Mouse (Mus musculus) left cerebral cortex, adult 18-20 months (tissue): ENCODE results near the gene Cemip2. TPM values are rescaled to one million over a fixed set of nuclear protein-coding genes. Genes with fewer than 3 reads are reported as not detected.

Source experiments
- DNase-seq, 2 experiments: peaks; one replicate each; pipeline ENCODE4 v3.0.0; 2021 to 2022; ENCODE audit warnings: low spot score in 2 of 2, mixed read lengths in 1 of 2
- total RNA-seq, 2 experiments: library from RNA; stranded (reverse); gene quantifications; 2 replicates each; pipeline ENCODE4 v1.2.3; 2021

The Cemip2 gene
- total RNA-seq, 2 experiments from 2014 or later = 12.4 to 13.4 TPM

DNA sequence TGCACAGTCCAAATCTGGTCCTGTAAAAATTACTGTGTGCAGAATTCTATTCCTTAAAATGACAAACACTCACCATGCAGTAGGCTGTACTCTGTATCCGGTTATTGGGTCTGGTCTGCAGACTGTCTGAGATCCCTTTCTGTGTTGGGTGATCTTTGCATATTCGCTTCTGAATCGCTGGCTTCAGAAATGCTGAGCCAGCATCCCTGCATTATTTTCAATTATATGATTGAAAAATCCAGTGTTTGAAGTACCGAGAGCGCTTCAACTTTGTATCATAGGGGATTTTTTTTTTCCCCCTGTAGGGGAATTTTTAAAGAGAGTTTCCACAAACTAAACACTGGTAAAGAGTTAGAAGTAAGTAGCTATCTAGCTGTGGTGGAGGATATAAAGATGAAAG lies 32.0 kb downstream of the Cemip2 start:
- DNase-seq = no peak

DNA sequence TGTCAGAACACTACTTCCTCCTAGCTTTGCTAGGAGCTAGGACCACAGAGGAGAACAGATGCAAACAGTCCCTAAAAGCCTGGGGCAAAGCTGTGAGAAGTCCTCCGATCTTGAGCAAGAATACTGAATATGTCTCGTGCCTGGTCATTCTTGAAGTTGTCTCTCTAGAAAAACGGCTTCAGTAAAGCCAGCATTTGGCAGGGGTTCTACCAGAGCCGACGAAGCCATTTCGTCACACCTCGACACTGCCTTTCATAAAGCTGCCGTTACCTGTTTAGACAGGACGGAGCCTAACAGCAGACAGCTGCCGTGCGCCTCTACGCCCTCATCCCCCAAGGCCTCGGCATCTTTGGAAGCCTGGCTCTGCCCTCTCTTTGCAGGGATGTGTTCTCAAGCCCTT lies 35.4 kb downstream of the Cemip2 start:
- DNase-seq = no peak

DNA sequence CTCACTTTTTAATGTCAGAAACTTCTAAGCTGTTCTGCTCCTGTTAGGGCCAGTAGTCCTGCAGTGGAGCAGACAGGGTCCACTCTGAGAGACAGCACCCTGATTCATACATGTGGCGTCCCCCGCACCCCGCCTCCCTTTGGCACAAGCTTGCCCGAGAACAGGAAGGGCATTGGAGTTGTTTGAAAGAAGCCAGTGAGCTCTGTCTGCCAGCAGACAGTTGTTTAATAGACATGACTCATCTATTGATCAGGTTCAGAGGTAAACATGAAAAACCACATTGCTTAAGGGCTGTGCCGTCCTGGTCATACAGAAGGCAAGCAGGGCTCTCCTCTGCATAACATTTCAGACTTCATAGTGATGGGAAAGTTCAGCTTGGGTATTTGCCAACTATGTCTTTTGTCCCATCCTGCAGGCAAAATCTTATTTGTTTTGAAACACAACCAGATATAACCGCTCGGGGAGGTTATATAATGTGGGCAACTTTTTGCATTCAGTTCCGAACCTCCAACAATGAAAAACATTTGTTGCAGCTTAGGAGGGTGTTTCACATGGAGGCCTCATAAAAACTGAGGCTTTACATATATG lies 36.4 kb downstream of the Cemip2 start:
- no peak for DNase-seq

DNA sequence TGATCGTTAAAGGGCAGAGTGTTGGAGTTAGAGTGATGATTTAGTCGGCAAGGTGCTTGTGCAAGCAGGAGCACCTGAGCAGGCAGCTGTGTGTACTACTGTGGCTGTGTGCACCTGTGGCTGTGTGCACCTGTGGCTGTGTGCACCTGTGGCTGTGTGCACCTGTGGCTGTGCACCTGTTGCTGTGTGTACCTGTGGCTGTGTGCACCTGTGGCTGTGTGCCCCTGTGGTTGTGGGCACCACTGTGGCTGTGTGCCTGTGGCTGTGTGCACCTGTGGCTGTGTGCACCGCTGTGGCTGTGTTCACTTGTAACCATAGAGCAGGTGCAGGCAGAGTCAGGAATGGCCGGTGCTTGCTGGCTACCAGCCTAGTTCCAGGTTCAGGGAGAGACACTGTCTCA lies 38.1 kb downstream of the Cemip2 start:
- DNase-seq = no peak

DNA sequence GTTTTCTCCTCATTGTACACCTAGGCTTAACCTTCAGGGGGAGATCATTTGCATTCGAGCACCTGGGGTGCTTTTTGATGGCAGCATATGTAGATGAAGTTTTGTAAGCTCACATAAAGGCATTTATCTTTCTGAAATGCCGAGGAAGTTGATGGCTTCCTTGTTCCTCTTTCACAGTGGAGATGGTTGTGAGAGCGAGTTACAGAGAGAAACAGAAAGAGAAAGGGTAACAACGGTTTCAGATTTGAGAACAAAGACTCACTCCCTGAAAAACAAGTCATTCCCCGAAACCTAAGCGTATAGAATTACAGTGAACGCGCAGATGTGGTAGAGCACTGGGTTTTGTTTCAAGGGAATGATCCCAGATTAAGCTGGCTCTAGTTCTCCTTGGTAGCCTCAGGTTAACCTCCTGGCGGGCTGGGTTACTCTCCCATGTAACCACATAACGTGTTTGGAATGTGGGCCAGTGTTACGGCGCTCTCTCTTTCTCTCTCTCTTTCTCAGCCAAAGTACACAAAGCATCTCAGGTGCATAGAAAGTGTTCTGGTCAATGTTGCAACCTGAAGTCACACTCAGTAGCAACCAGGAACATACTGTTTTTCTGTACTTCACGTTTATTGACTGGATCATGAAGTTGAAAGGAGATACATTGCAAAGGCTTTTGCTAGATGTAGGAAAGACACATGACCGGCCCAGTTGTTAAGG lies 40.0 kb downstream of the Cemip2 start:
- DNase-seq = no peak

DNA sequence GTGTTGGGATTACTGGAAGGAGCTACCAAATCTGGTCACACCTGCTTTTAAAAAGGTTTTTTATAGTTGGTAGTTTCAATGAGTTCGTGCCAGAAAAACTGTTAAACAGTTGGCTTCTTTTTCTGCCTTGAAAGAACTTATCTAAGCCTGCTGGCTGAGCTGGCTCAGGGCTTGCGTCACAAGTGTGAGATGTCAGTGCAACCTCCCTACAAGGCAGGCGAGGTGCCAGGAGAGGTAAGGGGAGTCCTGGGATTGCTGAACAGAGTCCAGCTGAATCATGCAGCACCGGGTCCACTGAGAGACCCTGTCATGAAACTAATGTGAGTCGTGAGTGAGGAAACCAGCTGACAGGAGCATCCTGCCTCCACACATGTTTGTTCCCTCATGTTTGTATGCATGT lies 41.4 kb downstream of the Cemip2 start:
- DNase-seq = no peak

DNA sequence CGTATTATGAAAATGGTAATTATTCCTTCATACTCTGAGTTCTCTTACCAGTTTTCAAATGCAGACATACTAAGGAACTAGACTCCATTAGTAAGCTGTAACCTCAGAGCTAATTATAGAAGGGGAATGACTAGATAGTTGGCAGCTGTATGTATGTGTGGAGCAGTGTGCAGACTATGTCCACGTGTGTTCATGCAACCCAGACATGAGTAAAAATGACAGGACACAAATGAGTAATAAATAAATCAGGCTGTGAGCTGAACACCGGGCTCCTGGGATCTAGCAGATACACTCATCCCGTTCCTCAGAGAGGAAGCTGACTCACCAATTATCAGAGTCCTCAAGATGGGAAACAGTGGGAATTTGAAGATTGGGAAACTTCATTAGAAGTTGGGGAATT lies 42.0 kb downstream of the Cemip2 start:
- no peak for DNase-seq

DNA sequence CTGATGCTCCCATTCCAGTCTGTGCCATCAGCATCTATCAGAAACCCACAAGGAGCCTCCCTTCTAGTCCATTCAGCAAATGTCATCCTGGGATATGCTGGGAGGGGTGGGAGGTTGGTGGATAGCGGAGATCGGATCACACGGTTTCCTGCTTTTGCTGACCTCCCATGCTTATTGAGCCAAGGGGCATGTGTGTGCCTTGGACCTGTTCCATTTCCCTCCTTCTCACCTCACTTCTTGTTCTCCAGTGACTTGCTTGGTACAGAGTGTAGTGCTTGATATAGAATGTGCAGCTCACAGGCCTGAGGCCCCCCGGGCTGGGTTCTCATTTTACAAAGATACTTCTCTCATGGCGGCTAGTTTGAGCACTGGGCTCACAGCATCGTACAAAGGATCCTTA lies 43.7 kb downstream of the Cemip2 start:
- no peak for DNase-seq

DNA sequence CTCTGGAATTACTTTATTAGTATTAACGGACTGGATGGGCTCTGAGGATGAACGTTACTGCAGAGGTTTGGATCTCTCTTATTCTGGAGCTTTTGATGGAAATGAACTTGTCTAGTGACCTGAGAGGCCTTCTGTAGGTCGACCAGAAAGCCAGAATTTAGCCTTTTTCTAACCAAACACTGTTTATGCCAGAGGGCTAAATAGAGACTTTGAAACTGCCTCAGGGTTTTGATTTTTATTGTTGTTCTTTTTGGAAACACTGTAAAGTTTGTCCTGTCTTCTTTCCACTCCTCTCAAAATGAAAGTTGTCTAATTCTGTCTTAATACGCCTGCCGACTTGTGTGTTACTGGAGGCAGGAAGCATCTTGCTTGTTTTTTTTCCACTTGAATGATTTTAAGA lies 46.0 kb downstream of the Cemip2 start:
- DNase-seq = no peak

DNA sequence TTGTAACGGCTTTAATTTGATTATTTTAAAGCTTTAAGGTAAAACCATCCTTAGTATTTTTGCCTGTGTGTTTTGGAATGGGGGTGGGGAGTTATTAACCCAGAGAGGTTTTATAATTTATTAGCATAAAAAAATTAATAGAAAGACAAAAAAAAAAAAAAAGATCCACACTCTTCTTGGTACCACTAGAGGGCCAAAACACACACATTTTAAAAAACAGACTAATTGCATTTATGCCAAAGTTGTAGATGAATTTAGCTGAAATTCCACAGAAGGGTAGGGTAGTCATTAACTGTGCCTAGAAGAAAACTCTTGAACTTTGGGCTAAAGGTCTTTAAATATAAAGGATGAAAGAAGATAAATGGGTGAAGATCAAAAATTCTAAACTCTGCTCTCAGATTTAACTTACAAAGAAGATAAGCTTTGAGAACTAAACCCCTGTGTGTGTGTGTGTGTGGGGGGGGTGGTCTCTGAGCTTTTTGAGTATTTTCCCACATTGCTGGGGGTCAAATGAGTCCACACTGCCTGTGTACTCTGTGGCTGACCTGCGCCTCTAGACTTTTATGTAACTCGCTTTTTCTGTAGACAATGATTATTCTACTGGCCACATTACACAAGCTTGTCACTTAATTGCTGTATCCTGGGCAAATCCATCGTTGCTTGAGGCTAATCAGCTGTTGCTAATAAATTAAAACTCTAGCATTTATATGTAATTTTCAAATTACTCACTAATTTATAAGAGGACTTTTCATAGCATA lies 47.2 kb downstream of the Cemip2 start:
- DNase-seq = no peak

DNA sequence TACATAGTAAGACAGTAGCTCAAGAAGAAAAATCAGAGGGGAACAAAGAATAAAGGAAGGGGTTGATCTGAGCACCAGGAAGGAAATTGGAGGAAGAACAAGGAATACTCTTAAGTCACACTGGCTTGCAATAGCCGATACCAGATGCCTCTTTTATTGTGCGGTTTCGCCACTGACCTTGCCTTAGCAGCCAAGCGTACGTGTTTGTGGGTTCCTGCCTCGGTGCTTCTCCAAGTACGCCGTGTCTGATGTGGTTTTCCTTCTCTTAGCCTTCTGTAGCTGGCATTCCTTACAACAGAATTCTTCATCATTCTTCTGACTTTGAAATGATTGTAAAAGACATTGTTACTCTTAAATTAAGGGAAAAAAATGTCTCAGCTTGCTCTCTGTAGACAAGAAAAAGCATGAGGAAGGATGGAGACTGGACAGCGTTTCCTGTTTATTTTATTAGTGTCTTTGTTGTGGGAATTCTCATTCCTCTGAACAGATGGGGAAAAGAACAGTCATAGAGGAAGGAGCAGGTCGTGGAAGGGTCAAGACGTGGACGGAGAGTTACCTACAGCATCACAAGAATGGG lies 55.4 kb downstream of the Cemip2 start:
- no peak for DNase-seq

DNA sequence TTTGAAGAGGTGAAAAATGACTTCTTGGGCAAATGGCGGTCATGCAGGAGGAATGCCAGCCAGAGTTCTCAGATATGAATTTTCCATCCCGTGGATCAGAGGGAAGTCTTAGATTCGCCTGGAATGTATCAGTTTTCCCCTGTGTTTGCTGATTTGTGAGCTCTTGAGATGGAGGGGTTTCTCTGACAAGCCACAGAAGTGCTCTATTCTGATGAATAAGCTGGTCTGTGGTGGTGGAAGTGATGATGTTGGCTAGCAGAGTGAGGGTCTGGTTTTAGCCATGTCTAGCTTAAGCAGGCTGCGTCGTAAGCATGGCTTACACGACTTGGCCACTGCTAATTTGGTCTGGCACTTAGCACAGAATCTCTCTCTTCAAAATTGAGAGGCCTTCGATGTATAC lies 56.8 kb downstream of the Cemip2 start:
- no peak for DNase-seq

DNA sequence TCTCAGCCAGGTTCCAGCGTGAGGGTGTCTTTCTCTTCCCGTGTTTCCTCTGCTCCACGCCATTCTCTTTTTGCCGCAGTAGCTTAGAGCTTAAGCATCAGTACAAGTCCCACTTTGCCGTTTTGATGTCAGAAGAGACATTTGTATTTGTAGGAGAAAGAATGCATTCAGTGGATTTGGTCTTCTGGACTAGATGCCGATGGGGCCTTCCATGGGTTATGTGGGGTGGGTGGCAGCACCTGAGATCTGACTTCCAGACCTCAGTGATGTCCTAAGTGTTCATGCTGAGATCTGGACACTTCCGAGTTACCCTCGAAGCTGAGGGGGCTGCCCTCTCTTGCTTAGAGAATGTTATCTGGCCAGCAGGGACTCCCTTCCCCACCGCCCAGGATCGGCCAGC lies 72.6 kb downstream of the Cemip2 start:
- no peak for DNase-seq

DNA sequence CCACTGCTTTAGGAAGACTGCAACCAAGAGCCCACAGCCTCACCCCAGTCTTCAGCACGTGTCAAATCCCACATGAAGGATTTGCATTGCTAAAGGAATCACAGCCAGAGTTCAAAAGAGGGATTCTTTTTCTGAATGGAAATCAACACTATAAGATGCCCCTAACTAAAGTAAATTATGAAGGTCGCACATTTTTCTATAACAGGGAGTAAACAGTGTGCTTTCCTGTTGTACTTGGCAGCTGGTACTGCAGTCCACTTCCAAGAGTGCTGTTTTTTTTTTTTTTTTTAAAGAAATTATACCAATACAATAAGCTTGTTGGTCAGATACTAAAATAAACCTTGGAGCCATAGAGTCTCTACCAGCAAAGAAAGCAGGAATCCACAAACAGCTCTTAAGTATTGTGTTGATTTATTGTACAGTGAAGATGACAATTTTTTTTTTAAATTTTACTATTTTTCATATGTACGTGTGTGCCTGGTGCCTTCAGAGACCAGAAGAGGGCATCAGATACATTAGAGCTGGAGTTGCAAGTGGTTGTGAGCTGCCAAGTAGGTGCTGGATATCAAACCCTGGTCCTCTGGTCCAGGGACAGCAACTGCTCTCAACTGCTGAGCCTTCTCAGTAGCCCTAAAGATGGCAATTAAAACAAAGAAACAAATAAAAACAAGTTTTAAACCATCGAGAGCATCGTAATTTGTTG lies 76.5 kb downstream of the Cemip2 start:
- no peak for DNase-seq

DNA sequence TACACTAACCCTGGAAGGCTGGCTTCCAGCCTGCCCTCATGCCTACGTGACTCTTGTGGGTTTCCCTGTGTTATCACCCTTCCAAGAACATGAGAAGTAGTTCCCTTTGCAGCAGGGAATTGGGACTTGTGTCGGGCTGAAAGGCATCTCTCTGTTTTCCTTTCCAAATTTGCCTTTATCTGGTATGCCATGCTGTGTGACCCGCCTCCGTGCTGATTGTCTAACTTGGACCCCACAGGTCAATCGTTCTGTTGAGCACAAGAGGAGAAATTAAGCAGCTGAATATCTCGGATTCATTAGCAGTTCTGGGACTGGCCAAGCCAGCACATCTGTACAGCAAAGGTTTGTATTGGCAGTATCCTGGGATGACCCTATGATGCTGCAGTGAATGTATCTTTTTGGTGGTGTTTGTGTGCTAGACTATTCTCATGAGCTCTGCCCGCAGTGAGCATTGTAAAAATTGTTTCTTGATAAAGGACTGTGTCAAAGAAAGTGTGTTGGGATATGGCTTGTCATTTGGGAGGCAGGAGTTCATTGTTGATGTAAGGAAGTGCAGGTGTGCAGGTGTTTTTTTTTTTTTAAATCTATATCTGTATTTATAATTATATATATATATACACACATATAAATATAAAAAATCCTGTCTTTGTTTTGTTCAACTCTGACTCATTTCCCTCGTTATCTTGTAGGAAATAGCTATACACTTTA lies 77.4 kb downstream of the Cemip2 start:
- DNase-seq = no peak

DNA sequence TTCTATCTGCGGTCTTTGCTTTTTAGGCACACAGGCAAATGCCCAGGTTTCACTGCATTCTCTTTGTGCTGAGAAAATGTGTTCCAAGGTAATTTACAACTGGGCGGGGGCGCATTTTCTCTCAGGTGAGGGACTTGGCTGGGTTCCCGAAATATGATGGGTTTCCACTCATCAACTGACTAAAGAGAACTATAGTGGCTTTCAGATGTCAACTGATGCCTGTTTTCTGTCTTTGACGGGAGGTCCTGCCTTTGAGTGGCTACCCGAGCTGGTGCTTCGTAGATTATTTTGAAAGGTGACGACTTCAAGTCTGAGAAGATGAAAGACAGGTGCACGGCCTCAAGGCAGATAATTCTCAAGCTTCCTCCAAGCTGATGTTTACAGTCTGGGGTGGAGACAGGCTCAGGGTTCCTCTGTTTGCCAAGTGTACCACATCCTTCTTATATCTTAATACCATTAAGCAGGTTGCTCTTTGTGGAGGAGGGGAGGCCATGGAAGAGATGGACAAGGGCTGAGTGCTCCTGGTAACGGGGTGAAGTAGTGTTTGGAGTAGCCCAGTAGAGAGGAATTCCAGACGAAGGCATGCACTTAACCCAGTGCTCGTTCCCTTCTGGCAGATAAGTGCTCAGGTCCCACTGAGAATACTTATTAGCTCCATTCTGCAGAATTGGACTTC lies 80.8 kb downstream of the Cemip2 start:
- DNase-seq = no peak

DNA sequence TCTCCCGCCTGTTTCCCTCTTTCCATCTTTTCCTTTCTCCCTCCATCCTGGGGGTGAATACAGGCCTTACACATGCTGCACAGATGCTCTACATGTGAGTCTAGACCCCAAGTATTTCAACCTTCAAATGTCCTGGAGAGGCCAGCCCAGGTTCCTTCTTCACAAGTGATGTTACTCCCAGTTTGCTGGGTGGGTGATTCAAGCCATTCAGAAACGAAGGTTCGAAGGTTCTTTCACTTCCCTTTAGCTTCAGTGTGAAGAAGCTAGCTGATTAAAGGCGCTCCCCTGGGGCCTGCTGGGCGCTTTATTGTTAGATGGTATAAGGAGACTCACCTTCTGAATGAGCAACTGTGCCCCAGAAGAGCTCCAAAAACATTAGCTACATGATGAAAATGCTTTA lies 82.0 kb downstream of the Cemip2 start:
- DNase-seq = no peak

DNA sequence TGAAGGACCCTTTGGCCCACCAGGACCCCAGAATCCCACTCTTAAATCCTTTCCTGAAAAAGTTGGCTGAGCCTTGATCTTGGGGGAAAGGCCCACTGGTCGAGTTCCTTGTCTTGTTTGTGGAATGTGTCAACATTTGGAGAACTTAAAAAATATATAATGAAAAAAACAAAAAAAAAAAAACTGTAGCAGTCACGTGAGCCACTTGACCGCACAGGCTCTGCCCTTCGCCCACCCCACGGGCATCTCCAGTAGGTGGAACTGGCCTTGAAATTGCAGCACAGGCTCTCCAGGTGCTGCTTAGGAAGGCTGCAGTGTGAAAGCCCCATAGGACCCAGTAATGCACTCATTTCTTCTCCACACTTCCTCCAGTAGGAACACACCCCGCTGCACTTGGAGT lies 82.8 kb downstream of the Cemip2 start:
- no peak for DNase-seq

DNA sequence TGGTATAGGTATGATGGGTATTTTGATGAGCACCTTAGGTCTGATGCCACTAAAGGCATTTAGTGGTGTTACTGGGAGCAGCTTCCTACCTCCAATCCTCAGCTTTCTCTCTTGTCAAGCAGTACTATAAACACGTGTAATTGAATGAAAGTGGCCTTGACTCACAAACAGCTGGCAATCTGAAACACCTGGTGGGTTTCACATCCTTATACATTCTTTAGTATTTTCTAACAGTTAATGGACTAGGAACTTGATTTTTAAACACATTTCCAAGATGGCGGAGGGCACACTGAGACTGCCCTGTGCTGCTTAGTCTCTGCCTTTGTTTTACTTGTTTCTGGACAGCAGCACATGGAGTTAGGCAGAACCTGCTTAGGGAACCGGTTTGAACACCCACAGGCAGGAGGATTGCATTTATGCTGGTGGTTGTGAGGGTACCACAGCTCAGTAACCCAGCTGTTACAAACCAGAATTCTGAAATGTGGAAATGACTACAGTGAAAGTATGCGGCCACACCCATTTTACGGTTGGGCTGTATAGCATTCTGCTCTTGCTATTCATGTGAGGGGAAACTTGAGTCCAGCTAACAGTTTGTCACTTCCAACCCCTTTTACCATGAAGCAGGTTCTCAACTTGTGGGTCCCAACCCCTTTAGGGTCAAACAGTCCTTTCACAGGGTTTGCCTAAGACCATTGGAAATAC lies 84.3 kb downstream of the Cemip2 start:
- DNase-seq = no peak
